Mouse (Mus musculus) right cerebral cortex, adult 2 months (tissue): ENCODE measurements around the gene Rnf34.

ENCODE experiments used
- DNase-seq, 2 experiments: peaks; one replicate each; pipeline ENCODE4 v3.0.0; 2021 to 2022; ENCODE audit warnings: low spot score in 2 of 2

Gene Rnf34

GRCm38 (mm10) chr5:122900558-122901171 lies 50.8 kb downstream of the Rnf34 start:
- no peak for DNase-seq

GRCm38 (mm10) chr5:122901179-122901578 lies 51.3 kb downstream of the Rnf34 start:
- no peak for DNase-seq

GRCm38 (mm10) chr5:122901666-122902065 lies 51.8 kb downstream of the Rnf34 start:
- DNase-seq = no peak

GRCm38 (mm10) chr5:122902228-122902627 lies 52.4 kb downstream of the Rnf34 start:
- no peak for DNase-seq

- no peak for DNase-seq
Observed at GRCm38 (mm10) chr5:122903165-122903564, 53.3 kb downstream of the Rnf34 start.

GRCm38 (mm10) chr5:122907182-122907581 lies 57.3 kb downstream of the Rnf34 start:
- DNase-seq = no peak

- DNase-seq = no peak
Observed at GRCm38 (mm10) chr5:122908001-122908400, 58.2 kb downstream of the Rnf34 start.

- no peak for DNase-seq
Observed at GRCm38 (mm10) chr5:122909481-122909880, 59.6 kb downstream of the Rnf34 start.

GRCm38 (mm10) chr5:122912863-122913262 lies 63.0 kb downstream of the Rnf34 start:
- no peak for DNase-seq

GRCm38 (mm10) chr5:122916147-122916546 lies 66.3 kb downstream of the Rnf34 start:
- DNase-seq = no peak

GRCm38 (mm10) chr5:122917982-122918711 lies 68.3 kb downstream of the Rnf34 start:
- DNase-seq = no peak

- no peak for DNase-seq
Observed at GRCm38 (mm10) chr5:122920557-122920956, 70.7 kb downstream of the Rnf34 start.
